Mouse (Mus musculus): ENCODE data around the gene Xirp2.

- TF ChIP-seq CTCF (conservative IDR thresholded peaks at IDR 0.05; ENCODE audit: low read length) (no peak), POU5F1 (IDR thresholded peaks at IDR 0.05; ENCODE audit: borderline replicate concordance, low read length) (no peak)
Observed at GRCm38 (mm10) chr2:67487162-67487561, 41.4 kb downstream of the Xirp2 start.

Data from E14TG2a.4 (cell line).